Mouse (Mus musculus): ENCODE results near the gene Arhgap44.

Gene Arhgap44

GRCm38 (mm10) chr11:65162767-65163120 is at the start of gene Arhgap44:
Gene Arhgap44, minus strand, starts transcription at chr11:65162961.
- peak; percentile 74 to 87 for DNase-seq (ENCODE audit: inconsistent age in 2 of 2, low spot score in 1 of 2)

- DNase-seq (ENCODE audit: inconsistent age in 2 of 2, low spot score in 1 of 2), result no peak
These were observed 48.9 kb upstream of the Arhgap44 start for GRCm38 (mm10) chr11:65211701-65212100.

- peak in 1 of 2 experiments; percentile 11 for DNase-seq (ENCODE audit: inconsistent age in 2 of 2, low spot score in 1 of 2)
These were observed 46.7 kb upstream of the Arhgap44 start for GRCm38 (mm10) chr11:65209441-65209840.

GRCm38 (mm10) chr11:65205306-65205705 is 42.5 kb upstream of the Arhgap44 start:
- DNase-seq (ENCODE audit: inconsistent age in 2 of 2, low spot score in 1 of 2), result no peak

GRCm38 (mm10) chr11:65204651-65205050 is 41.9 kb upstream of the Arhgap44 start:
- DNase-seq (ENCODE audit: inconsistent age in 2 of 2, low spot score in 1 of 2), result no peak

GRCm38 (mm10) chr11:65203020-65203419 is 40.3 kb upstream of the Arhgap44 start:
- no peak for DNase-seq (ENCODE audit: inconsistent age in 2 of 2, low spot score in 1 of 2)

GRCm38 (mm10) chr11:65202236-65202635 is 39.5 kb upstream of the Arhgap44 start:
- DNase-seq (ENCODE audit: inconsistent age in 2 of 2, low spot score in 1 of 2), result no peak

GRCm38 (mm10) chr11:65198026-65198425 is 35.3 kb upstream of the Arhgap44 start:
- no peak for DNase-seq (ENCODE audit: inconsistent age in 2 of 2, low spot score in 1 of 2)

- peak; percentile 55 to 92 for DNase-seq (ENCODE audit: inconsistent age in 2 of 2, low spot score in 1 of 2)
These were observed 34.5 kb upstream of the Arhgap44 start for GRCm38 (mm10) chr11:65197280-65197679.

- no peak for DNase-seq (ENCODE audit: inconsistent age in 2 of 2, low spot score in 1 of 2)
These were observed 24.2 kb upstream of the Arhgap44 start for GRCm38 (mm10) chr11:65186974-65187373.

GRCm38 (mm10) chr11:65185114-65185513 is 22.4 kb upstream of the Arhgap44 start:
- no peak for DNase-seq (ENCODE audit: inconsistent age in 2 of 2, low spot score in 1 of 2)

GRCm38 (mm10) chr11:65170121-65170750 is 7.5 kb upstream of the Arhgap44 start:
- no peak for DNase-seq (ENCODE audit: inconsistent age in 2 of 2, low spot score in 1 of 2)

- no peak for DNase-seq (ENCODE audit: inconsistent age in 2 of 2, low spot score in 1 of 2)
These were observed 637 bp downstream of the Arhgap44 start for GRCm38 (mm10) chr11:65161881-65162766.

GRCm38 (mm10) chr11:65160991-65161880 is 1.5 kb downstream of the Arhgap44 start:
- no peak for DNase-seq (ENCODE audit: inconsistent age in 2 of 2, low spot score in 1 of 2)

- DNase-seq (ENCODE audit: inconsistent age in 2 of 2, low spot score in 1 of 2), result no peak
These were observed 3.0 kb downstream of the Arhgap44 start, which contains the start of gene 1700086D15Rik for GRCm38 (mm10) chr11:65159791-65160190. Gene 1700086D15Rik, minus strand, starts transcription at chr11:65159891.

- no peak for DNase-seq (ENCODE audit: inconsistent age in 2 of 2, low spot score in 1 of 2)
These were observed 4.1 kb downstream of the Arhgap44 start for GRCm38 (mm10) chr11:65158658-65158990.

- no peak for DNase-seq (ENCODE audit: inconsistent age in 2 of 2, low spot score in 1 of 2)
These were observed 4.6 kb downstream of the Arhgap44 start for GRCm38 (mm10) chr11:65157966-65158657.

GRCm38 (mm10) chr11:65153006-65153405 is 9.8 kb downstream of the Arhgap44 start:
- DNase-seq (ENCODE audit: inconsistent age in 2 of 2, low spot score in 1 of 2), result no peak

- DNase-seq (ENCODE audit: inconsistent age in 2 of 2, low spot score in 1 of 2), result peak; percentile 32 to 60
These were observed 14.3 kb downstream of the Arhgap44 start for GRCm38 (mm10) chr11:65148441-65148840.

GRCm38 (mm10) chr11:65142838-65143417 is 19.8 kb downstream of the Arhgap44 start:
- DNase-seq (ENCODE audit: inconsistent age in 2 of 2, low spot score in 1 of 2), result no peak
